Mouse (Mus musculus): ENCODE measurements around the gene Lsm7. TPM values are rescaled to one million over a fixed set of nuclear protein-coding genes. Genes with fewer than 3 reads are reported as not detected.

Gene Lsm7
- total RNA-seq, 2 experiments from 2014 or later = 29.9 to 35.0 TPM

GRCm38 (mm10) chr10:80810084-80810483, 44.9 kb downstream of the Lsm7 start:
- DNase-seq = no peak

GRCm38 (mm10) chr10:80808985-80809632, 45.9 kb downstream of the Lsm7 start:
- DNase-seq = no peak

GRCm38 (mm10) chr10:80808099-80808984, 46.7 kb downstream of the Lsm7 start:
- no peak for DNase-seq

GRCm38 (mm10) chr10:80807057-80807627, 47.9 kb downstream of the Lsm7 start:
- DNase-seq = peak; percentile 79

GRCm38 (mm10) chr10:80806341-80807056, 48.5 kb downstream of the Lsm7 start:
- DNase-seq = no peak

GRCm38 (mm10) chr10:80805925-80806324, 49.1 kb downstream of the Lsm7 start:
- DNase-seq = peak; percentile 89

GRCm38 (mm10) chr10:80805322-80805721, 49.7 kb downstream of the Lsm7 start:
- DNase-seq = no peak

GRCm38 (mm10) chr10:80804916-80805315, 50.1 kb downstream of the Lsm7 start, which contains the start of gene Amh:
TSS of gene Amh (plus strand) at chr10:80805243.
- DNase-seq = no peak

GRCm38 (mm10) chr10:80804340-80804739, 50.7 kb downstream of the Lsm7 start:
- no peak for DNase-seq

GRCm38 (mm10) chr10:80802996-80803395, 52.0 kb downstream of the Lsm7 start:
- no peak for DNase-seq

Small RNA genes within 50 kb of the gene (microRNA-seq; reads per million reads assigned to microRNA genes)
- gene Mir1982 = 4.1 to 5.3 reads per million in 2 experiments

Other genes with a start within 250 kb of the Lsm7 start
- 1 to 10 TPM in 1 of 2 experiments, under 1 TPM in 1; 0.79 to 1.2 TPM for gene Gm49322, start 249.2 kb downstream of the Lsm7 start, total RNA-seq (2021)
- gene Csnk1g2, start 232.4 kb downstream of the Lsm7 start, total RNA-seq (2021) = 100 to 1,000 TPM; 142 to 162 TPM
- gene Btbd2, start 198.1 kb downstream of the Lsm7 start, total RNA-seq (2021) = 10 to 100 TPM; 42.2 to 42.4 TPM
- 100 to 1,000 TPM; 105 TPM for gene Mknk2, start 177.1 kb downstream of the Lsm7 start, total RNA-seq (2021)
- 10 to 100 TPM; 12.5 to 13.0 TPM for gene Mob3a, start 153.2 kb downstream of the Lsm7 start, total RNA-seq (2021)
- gene Izumo4, start 153.0 kb downstream of the Lsm7 start, total RNA-seq (2021) = 1 to 10 TPM; 3.2 to 4.6 TPM
- gene Ap3d1, start 112.9 kb downstream of the Lsm7 start, total RNA-seq (2021) = 10 to 100 TPM; 47.8 to 53.8 TPM
- gene Dot1l, start 100.0 kb downstream of the Lsm7 start, total RNA-seq (2021) = 10 to 100 TPM; 75.6 to 76.8 TPM
- gene Sf3a2, start 57.0 kb downstream of the Lsm7 start, total RNA-seq (2021) = 10 to 100 TPM; 46.0 to 51.7 TPM
- 10 to 100 TPM; 36.2 to 37.1 TPM for gene Plekhj1, start 56.6 kb downstream of the Lsm7 start, total RNA-seq (2021)
- gene Amh, start 50.0 kb downstream of the Lsm7 start, total RNA-seq (2021) = 1 to 10 TPM in 1 of 2 experiments, under 1 TPM in 1; 0.61 to 1.0 TPM
- 1 to 10 TPM in 1 of 2 experiments, under 1 TPM in 1; 0.62 to 1.6 TPM for gene Jsrp1, start 41.7 kb downstream of the Lsm7 start, total RNA-seq (2021)
- 1,000 to 10,000 TPM; 1,002 to 1,049 TPM for gene Oaz1, start 28.6 kb downstream of the Lsm7 start, total RNA-seq (2021)
- gene Lingo3, start 11.2 kb downstream of the Lsm7 start, total RNA-seq (2021) = 1 to 10 TPM; 1.8 to 2.5 TPM
- 10 to 100 TPM; 23.4 to 24.8 TPM for gene Sppl2b, start 66 bp upstream of the Lsm7 start, total RNA-seq (2021)
- gene Tmprss9, start 16.6 kb upstream of the Lsm7 start, total RNA-seq (2021) = not detected
- 100 to 1,000 TPM; 162 to 169 TPM for gene Timm13, start 45.8 kb upstream of the Lsm7 start, total RNA-seq (2021)
- gene Lmnb2, start 63.0 kb upstream of the Lsm7 start, total RNA-seq (2021) = 10 to 100 TPM; 15.5 to 17.2 TPM
- gene Gadd45b, start 74.9 kb upstream of the Lsm7 start, total RNA-seq (2021) = 1 to 10 TPM; 6.4 to 9.5 TPM
- under 1 TPM; 0.38 to 0.47 TPM for gene Gng7, start 159.7 kb upstream of the Lsm7 start, total RNA-seq (2021)
- not detected for gene Diras1, start 170.5 kb upstream of the Lsm7 start, total RNA-seq (2021)
- gene Slc39a3, start 182.2 kb upstream of the Lsm7 start, total RNA-seq (2021) = 1 to 10 TPM; 7.6 to 7.8 TPM
- 100 to 1,000 TPM; 102 to 103 TPM for gene Sgta, start 205.0 kb upstream of the Lsm7 start, total RNA-seq (2021)
- gene Thop1, start 214.8 kb upstream of the Lsm7 start, total RNA-seq (2021) = 10 to 100 TPM; 14.5 to 15.5 TPM
- 1 to 10 TPM; 1.8 to 2.3 TPM for gene Creb3l3, start 243.7 kb upstream of the Lsm7 start, total RNA-seq (2021)

Measured in heart, postnatal 4 days (tissue).